Mouse (Mus musculus): ENCODE results near the gene Itga2b. TPM values are rescaled to one million over a fixed set of nuclear protein-coding genes. Genes with fewer than 3 reads are reported as not detected.

The Itga2b gene
- total RNA-seq, 1 experiment from 2014 or later = 37.8 TPM

GRCm38 (mm10) chr11:102439093-102440082, 30.5 kb downstream of the Itga2b start:
- no peak for ATAC-seq (ENCODE audit: extremely low read depth, insufficient number of reproducible peaks, low FRiP score, poor library complexity, severe bottlenecking)

DNA sequence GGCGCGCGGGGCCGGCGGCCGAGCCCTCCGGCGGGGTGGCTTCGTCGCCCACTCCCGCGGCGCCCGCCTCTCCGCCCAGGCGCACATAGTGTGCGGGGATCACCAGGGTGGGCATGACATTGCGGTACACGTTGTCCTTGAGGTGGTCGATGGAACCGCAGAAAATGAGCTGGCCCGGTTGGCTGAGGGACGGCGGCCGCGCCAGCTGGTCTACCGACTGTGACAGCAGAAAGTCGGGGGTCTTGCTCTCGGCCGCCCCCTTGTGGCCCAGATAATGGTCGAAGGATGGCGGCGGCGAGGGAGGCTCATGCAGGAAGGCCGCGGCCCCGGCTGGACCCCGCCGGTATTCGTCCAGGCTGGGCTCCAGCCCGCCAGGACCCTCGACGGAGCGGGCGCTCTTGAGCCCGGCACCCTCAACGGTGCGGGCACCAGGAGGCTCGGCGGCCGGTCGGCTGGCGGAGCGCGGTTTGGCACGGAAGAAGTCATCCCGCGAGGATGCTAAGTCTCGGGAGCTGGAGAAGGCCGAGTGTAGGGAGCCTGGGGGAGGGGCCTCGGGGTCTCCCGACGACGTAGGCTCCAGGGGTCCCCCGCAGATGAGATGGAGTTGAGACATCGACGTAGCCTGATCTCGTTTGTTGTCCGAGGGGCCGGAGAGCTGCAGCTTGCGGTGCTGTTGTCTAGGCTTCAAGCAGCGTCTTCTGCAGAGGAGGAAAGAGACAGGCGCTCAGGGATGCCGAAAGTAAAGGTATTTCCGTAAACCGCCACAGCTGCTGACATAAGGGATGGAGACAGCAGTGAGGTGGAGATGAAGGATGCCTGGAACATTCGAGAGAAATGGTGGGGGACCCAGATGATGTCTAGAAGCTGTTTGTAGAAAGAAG, 31.5 kb downstream of the Itga2b start:
- ATAC-seq (ENCODE audit: extremely low read depth, insufficient number of reproducible peaks, low FRiP score, poor library complexity, severe bottlenecking) = peak; percentile 27; the same call in 1 of the 2 replicates

DNA sequence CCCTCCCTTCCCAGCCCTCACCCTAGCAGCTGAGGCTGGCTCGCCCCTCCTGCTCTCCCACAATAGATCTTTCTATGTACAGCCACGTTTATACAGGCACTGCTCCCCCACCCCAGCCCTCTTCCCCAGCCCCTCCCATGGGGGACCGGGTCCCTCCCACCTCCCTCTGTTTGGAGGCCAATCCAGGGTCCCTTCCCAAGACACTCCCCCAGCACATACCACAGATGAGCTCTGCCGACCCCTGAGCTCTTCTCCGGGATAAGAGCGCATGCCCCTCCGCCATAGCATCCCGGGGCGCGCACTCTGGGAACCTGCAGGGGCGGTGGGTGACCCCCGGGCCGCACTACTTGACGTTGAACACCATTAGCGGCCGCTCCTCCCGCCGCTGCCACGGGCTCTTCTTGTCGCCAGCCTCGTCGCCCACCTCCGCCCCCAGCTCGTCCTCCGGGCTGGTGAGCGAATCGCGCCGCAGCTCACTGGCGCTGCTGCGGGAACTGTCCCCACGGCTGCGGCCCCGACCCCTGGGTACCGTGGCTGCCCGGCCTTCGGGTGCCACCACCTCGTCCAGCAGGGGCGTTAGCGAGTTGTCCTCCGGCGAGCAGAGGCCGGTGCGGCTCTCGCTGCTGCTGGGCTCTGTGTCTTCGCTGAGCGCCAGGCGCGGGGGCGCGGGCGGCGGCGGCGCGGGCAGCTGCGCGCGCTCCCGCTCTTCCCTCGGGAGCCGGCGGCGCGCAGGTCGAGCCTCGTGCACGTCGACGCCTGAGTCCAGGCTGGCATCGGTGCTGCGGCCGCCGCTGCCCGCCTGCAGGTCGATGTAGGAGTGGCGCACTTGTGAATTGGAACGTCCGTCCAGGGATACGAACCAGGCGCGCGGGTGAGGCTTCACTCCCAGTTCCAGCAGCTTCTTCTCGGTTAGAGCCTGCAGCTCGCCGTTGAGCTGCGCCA, 32.5 kb downstream of the Itga2b start:
- ATAC-seq (ENCODE audit: extremely low read depth, insufficient number of reproducible peaks, low FRiP score, poor library complexity, severe bottlenecking) = no peak

DNA sequence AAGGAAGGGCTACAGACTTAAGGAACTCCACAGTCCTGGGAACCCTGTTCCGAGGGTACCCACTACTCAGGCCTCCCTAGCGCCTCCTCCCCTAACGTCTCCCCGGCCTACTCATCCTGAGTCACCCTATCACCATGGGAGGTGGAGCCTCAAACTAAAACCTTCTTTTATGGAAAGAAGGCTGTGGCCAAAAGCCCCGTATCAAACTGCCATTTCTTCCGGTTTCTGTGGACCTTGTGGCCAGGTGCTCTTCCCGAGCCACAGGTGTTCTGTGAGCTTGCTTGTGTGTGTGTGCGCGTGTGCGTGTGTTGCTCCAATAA, 33.5 kb downstream of the Itga2b start:
- ATAC-seq (ENCODE audit: extremely low read depth, insufficient number of reproducible peaks, low FRiP score, poor library complexity, severe bottlenecking) = no peak

- ATAC-seq (ENCODE audit: extremely low read depth, insufficient number of reproducible peaks, low FRiP score, poor library complexity, severe bottlenecking) = no peak
These were observed 34.0 kb downstream of the Itga2b start for GRCm38 (mm10) chr11:102435754-102436470.

DNA sequence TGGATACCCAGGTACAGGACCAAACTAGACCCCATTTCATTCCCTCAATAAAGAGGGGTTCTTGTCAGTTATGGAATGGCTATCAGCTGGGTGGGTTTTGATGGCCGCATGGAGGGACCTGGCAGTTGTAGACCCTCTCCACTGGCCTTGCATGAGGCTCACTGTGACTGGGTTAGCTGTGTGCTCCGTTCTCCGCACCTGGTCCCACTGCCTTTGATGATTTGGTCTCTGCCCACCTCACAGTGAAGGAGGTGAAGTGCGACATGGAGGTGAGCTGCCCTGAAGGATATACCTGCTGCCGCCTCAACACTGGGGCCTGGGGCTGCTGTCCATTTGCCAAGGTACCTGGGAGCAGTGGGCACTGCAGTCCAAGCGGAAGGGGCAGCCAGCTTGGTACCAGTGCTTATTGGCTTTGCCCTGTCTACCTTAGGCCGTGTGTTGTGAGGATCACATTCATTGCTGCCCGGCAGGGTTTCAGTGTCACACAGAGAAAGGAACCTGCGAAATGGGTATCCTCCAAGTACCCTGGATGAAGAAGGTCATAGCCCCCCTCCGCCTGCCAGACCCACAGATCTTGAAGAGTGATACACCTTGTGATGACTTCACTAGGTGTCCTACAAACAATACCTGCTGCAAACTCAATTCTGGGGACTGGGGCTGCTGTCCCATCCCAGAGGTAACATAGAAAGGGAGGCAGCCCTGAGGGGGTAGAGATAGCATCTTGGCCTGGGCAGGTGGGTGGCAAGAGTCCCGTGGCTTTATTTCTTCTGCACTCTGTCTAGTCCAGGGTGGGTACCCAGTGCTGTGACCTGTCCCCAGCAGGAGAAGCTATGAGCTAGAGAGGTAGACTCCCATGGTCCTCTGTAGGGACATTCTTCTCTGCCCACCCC, 34.9 kb downstream of the Itga2b start:
- no peak for ATAC-seq (ENCODE audit: extremely low read depth, insufficient number of reproducible peaks, low FRiP score, poor library complexity, severe bottlenecking)

DNA sequence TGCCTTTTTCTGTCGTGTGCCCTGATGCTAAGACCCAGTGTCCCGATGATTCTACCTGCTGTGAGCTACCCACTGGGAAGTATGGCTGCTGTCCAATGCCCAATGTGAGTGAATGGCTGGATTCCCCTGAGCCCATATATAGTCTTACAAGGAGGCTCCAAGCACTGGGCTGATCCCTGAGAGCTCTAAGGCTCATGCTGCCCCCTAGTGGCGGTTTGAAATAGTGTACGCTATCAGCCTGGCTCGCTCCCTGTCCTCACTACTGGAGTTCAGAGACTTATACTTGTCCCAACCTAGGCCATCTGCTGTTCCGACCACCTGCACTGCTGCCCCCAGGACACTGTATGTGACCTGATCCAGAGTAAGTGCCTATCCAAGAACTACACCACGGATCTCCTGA, 35.5 kb downstream of the Itga2b start:
- peak; percentile 37 for ATAC-seq (ENCODE audit: extremely low read depth, insufficient number of reproducible peaks, low FRiP score, poor library complexity, severe bottlenecking)

DNA sequence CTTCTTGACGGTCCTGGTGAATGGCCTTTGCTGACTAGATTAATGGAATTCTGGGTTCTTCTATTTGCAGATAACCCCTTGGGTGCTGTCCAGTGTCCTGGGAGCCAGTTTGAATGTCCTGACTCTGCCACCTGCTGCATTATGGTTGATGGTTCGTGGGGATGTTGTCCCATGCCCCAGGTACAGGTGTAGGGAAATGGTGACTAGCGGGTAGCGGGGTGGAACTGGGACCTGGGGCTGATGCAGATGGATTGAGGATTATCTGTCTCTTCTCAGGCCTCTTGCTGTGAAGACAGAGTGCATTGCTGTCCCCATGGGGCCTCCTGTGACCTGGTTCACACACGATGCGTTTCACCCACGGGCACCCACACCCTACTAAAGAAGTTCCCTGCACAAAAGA, 36.1 kb downstream of the Itga2b start:
- no peak for ATAC-seq (ENCODE audit: extremely low read depth, insufficient number of reproducible peaks, low FRiP score, poor library complexity, severe bottlenecking)

DNA sequence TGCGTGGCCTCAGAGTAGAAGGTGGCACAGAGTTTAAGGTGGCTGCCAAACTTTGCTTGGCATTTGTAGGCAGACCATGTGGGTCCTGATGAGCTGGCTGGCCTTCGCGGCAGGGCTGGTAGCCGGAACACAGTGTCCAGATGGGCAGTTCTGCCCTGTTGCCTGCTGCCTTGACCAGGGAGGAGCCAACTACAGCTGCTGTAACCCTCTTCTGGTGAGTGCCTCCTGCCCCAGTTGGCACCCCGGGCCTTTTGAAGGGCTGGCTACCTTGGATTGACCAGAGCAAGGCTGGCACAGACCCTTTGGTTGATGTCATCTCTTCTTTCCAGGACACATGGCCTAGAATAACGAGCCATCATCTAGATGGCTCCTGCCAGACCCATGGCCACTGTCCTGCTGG, 37.0 kb downstream of the Itga2b start:
- ATAC-seq (ENCODE audit: extremely low read depth, insufficient number of reproducible peaks, low FRiP score, poor library complexity, severe bottlenecking) = no peak

DNA sequence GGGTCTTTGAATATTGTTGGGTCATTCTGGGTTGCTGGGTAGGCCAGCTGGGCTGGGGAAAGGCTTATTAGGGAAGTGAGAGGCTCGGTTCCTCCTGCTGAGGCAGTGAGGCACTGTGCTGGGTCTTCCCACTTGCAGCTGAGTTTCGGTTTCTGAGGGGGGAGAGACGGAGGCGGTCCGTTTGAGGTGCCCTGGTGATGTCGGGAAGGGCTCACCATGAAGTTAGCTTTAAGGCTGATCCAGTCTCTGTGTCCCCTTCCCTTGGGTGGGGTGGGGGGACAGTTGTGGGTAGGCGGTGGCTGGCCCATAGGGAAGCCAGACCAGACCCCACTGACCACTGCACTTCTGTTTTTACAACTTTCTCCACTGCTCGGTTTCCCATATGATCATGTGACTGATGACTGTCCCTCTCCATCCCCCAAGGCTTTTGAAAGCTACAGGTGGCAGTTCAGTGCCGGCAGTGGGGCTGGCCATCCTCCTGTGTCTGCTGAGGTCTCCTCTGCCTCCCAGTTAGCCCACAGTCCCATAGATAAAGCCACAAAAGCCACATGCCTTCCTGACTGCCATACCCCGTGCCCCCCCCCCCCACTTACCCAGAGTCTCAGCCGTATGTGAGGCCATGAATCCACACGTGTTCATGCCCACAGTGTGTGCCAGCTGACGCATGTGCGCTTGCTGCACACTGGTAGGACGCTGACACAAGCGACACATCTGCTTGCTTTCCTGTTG, 37.6 kb downstream of the Itga2b start:
- peak; percentile 67 for ATAC-seq (ENCODE audit: extremely low read depth, insufficient number of reproducible peaks, low FRiP score, poor library complexity, severe bottlenecking)

GRCm38 (mm10) chr11:102431728-102432114, 38.2 kb downstream of the Itga2b start:
- no peak for ATAC-seq (ENCODE audit: extremely low read depth, insufficient number of reproducible peaks, low FRiP score, poor library complexity, severe bottlenecking)

GRCm38 (mm10) chr11:102431018-102431645, 38.8 kb downstream of the Itga2b start:
- ATAC-seq (ENCODE audit: extremely low read depth, insufficient number of reproducible peaks, low FRiP score, poor library complexity, severe bottlenecking) = peak; percentile 34; the same call in 1 of the 2 replicates

- peak; percentile 53 for ATAC-seq (ENCODE audit: extremely low read depth, insufficient number of reproducible peaks, low FRiP score, poor library complexity, severe bottlenecking)
These were observed 39.6 kb downstream of the Itga2b start, which contains the start of gene Grn for GRCm38 (mm10) chr11:102430121-102431017. Gene Grn (plus strand): TSS chr11:102430315.

GRCm38 (mm10) chr11:102429551-102429950, 40.4 kb downstream of the Itga2b start:
- no peak for ATAC-seq (ENCODE audit: extremely low read depth, insufficient number of reproducible peaks, low FRiP score, poor library complexity, severe bottlenecking)

DNA sequence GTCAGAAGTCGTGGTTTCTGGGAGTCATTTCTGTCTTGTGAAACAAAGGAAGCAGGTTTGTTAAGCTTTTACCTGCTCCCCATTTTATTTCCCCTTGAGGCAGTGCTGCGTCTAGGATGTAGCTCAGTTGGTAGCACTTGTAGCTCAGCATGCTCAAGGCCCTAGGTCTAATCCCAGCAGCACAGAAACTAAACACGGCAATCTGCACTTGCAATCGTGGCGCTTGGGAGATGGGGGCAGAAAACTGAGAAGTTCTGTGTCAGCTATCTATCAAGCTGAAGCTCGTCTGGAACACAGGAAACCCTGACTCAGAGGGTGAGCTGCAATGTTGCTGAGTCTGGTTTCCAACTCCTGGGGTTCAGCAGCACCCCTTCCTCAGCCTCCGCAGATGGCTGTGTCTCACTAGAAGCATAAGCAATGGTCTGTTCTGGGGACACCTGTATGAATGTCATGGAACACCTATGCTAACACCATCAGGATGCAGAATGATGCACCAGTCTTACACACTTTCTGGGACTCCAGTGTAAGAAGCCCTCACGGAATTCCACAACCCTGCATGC, 40.9 kb downstream of the Itga2b start:
- ATAC-seq (ENCODE audit: extremely low read depth, insufficient number of reproducible peaks, low FRiP score, poor library complexity, severe bottlenecking) = no peak

All from neutrophil, adult 5-6 weeks (primary cell).